Mouse (Mus musculus) cortical plate, adult 2 months (tissue): ENCODE measurements at regions not wholly inside any gene's neighbourhood (a gene's known extent, or its start where the extent isn't known, plus 50 kb on each side); places are given as distances from the start of the nearest gene placed in this dataset.

Experiments used
- CTCF ChIP-seq: fragments of 200-500 bp; IDR thresholded peaks from 2 replicates; pipeline ENCODE4 v1.5.1; 2011; ENCODE audit warnings: mild to moderate bottlenecking, control low read depth, low read length; ENCODE audit not compliant: insufficient read depth; ENCODE audit errors: extremely low read depth
- POLR2A ChIP-seq: fragments of 200-500 bp; IDR thresholded peaks from 2 replicates; pipeline ENCODE4 v1.6.1; 2011; ENCODE audit warnings: mild to moderate bottlenecking, low read length, control low read depth; ENCODE audit not compliant: insufficient read depth; ENCODE audit errors: extremely low read depth

DNA sequence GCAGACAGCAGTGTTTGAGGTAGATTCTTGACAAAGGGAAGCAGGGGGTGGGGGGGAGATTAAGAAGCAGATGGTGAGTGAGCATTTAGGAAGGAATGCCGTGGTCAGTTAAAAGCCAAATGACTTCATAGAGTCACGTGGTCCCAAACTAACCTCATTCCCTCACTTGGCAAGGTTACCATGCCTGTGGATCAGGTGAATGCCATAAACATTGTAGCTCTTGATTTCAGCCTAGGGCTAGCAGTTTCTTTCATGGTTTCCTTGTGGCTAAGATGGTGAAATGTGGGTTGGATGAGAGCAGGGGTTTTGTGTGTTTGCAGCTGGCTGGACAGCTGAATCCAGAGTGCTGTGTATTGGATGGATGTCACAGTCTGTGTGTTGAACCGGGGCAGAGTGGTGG lies 95.3 kb downstream of the Nog start:
- TF ChIP-seq POLR2A (no peak), CTCF (no peak)
